Mouse (Mus musculus): ENCODE measurements at regions not wholly inside any gene's neighbourhood (a gene's known extent, or its start where the extent isn't known, plus 50 kb on each side); places are given as distances from the start of the nearest gene placed in this dataset.

GRCm38 (mm10) chr12:14032363-14032762 is 119.5 kb downstream of the Fam84a start:
- H3K4me3 ChIP-seq (ENCODE audit: low read depth, low read length): no peak overlapping the region
- no peaks in the 10 kb centered on the region for H3K36me3 ChIP-seq (ENCODE audit: control insufficient read depth, insufficient read depth)
- ATAC-seq: no peak
- H3K4me1 ChIP-seq (replicated peaks; ENCODE audit: control insufficient read depth, insufficient read depth, low read length): no peaks in the 10 kb centered on the region
- no peaks in the 10 kb centered on the region for H3K27me3 ChIP-seq (replicated peaks; ENCODE audit: control insufficient read depth, insufficient read depth, low read length)
- H3K9me3 ChIP-seq (ENCODE audit: control insufficient read depth): no peaks in the 10 kb centered on the region
- no peak for TF ChIP-seq CTCF (IDR thresholded peaks at IDR 0.05; ENCODE audit: low read depth)
- 87% methylated on average over 1 of the region's 1 CpGs for WGBS
- no peak overlapping the region for H3K4me2 ChIP-seq (replicated peaks; ENCODE audit: low read depth)
- H3K27ac ChIP-seq (ENCODE audit: low read depth, low read length): no peak overlapping the region
- H3K9ac ChIP-seq (ENCODE audit: low read depth, low read length): no peak overlapping the region

GRCm38 (mm10) chr12:14015271-14015670 is 136.6 kb downstream of the Fam84a start:
- no peak for ATAC-seq
- no peaks in the 10 kb centered on the region for H3K9me3 ChIP-seq (ENCODE audit: control insufficient read depth)
- no peak overlapping the region for H3K4me3 ChIP-seq (ENCODE audit: low read depth, low read length)
- H3K27me3 ChIP-seq (replicated peaks; ENCODE audit: control insufficient read depth, insufficient read depth, low read length): no peaks in the 10 kb centered on the region
- H3K4me1 ChIP-seq (replicated peaks; ENCODE audit: control insufficient read depth, insufficient read depth, low read length): no peaks in the 10 kb centered on the region
- no peaks in the 10 kb centered on the region for H3K36me3 ChIP-seq (ENCODE audit: control insufficient read depth, insufficient read depth)
- H3K4me2 ChIP-seq (replicated peaks; ENCODE audit: low read depth): no peak overlapping the region
- no peak for TF ChIP-seq CTCF (IDR thresholded peaks at IDR 0.05; ENCODE audit: low read depth)
- no peak overlapping the region for H3K9ac ChIP-seq (ENCODE audit: low read depth, low read length)
- H3K27ac ChIP-seq (ENCODE audit: low read depth, low read length): no peak overlapping the region

GRCm38 (mm10) chr12:14005991-14006390 is 145.9 kb downstream of the Fam84a start:
- Histone ChIP-seq H3K36me3 (ENCODE audit: control insufficient read depth, insufficient read depth) (no peaks in the 10 kb centered on the region), H3K9me3 (ENCODE audit: control insufficient read depth) (no peaks in the 10 kb centered on the region), H3K4me3 (ENCODE audit: low read depth, low read length) (no peak overlapping the region), H3K4me2 (replicated peaks; ENCODE audit: low read depth) (no peak overlapping the region), H3K4me1 (replicated peaks; ENCODE audit: control insufficient read depth, insufficient read depth, low read length) (no peaks in the 10 kb centered on the region), H3K27ac (ENCODE audit: low read depth, low read length) (no peak overlapping the region), H3K9ac (ENCODE audit: low read depth, low read length) (no peak overlapping the region), H3K27me3 (replicated peaks; ENCODE audit: control insufficient read depth, insufficient read depth, low read length) (no peaks in the 10 kb centered on the region)
- WGBS: 38% methylated on average over 1 of the region's 1 CpGs
- no peak for ATAC-seq
- no peak for TF ChIP-seq CTCF (IDR thresholded peaks at IDR 0.05; ENCODE audit: low read depth)

GRCm38 (mm10) chr12:14001672-14002071 is 150.2 kb downstream of the Fam84a start:
- H3K9ac ChIP-seq (ENCODE audit: low read depth, low read length): no peak overlapping the region
- 10% methylated on average over 1 of the region's 1 CpGs for WGBS
- no peaks in the 10 kb centered on the region for H3K36me3 ChIP-seq (ENCODE audit: control insufficient read depth, insufficient read depth)
- no peaks in the 10 kb centered on the region for H3K9me3 ChIP-seq (ENCODE audit: control insufficient read depth)
- H3K4me2 ChIP-seq (replicated peaks; ENCODE audit: low read depth): no peak overlapping the region
- no peak overlapping the region for H3K4me3 ChIP-seq (ENCODE audit: low read depth, low read length)
- no peaks in the 10 kb centered on the region for H3K4me1 ChIP-seq (replicated peaks; ENCODE audit: control insufficient read depth, insufficient read depth, low read length)
- no peak overlapping the region for H3K27ac ChIP-seq (ENCODE audit: low read depth, low read length)
- no peak for TF ChIP-seq CTCF (IDR thresholded peaks at IDR 0.05; ENCODE audit: low read depth)
- ATAC-seq: no peak
- H3K27me3 ChIP-seq (replicated peaks; ENCODE audit: control insufficient read depth, insufficient read depth, low read length): no peaks in the 10 kb centered on the region

GRCm38 (mm10) chr12:13984396-13984776 is 167.5 kb downstream of the Fam84a start:
- H3K4me2 ChIP-seq (replicated peaks; ENCODE audit: low read depth): no peak overlapping the region
- no peaks in the 10 kb centered on the region for H3K9me3 ChIP-seq (ENCODE audit: control insufficient read depth)
- no peaks in the 10 kb centered on the region for H3K27me3 ChIP-seq (replicated peaks; ENCODE audit: control insufficient read depth, insufficient read depth, low read length)
- H3K4me1 ChIP-seq (replicated peaks; ENCODE audit: control insufficient read depth, insufficient read depth, low read length): no peaks in the 10 kb centered on the region
- 89% methylated on average over 1 of the region's 1 CpGs for WGBS
- no peak for ATAC-seq
- no peak overlapping the region for H3K4me3 ChIP-seq (ENCODE audit: low read depth, low read length)
- H3K27ac ChIP-seq (ENCODE audit: low read depth, low read length): no peak overlapping the region
- no peak overlapping the region for H3K9ac ChIP-seq (ENCODE audit: low read depth, low read length)
- TF ChIP-seq CTCF (IDR thresholded peaks at IDR 0.05; ENCODE audit: low read depth): no peak
- no peaks in the 10 kb centered on the region for H3K36me3 ChIP-seq (ENCODE audit: control insufficient read depth, insufficient read depth)

GRCm38 (mm10) chr12:13983631-13984395 is 168.0 kb downstream of the Fam84a start:
- H3K4me3 ChIP-seq (ENCODE audit: low read depth, low read length): no peak overlapping the region
- 77% methylated on average over 7 of the region's 7 CpGs for WGBS
- no peak for TF ChIP-seq CTCF (IDR thresholded peaks at IDR 0.05; ENCODE audit: low read depth)
- H3K9me3 ChIP-seq (ENCODE audit: control insufficient read depth): no peaks in the 10 kb centered on the region
- H3K4me2 ChIP-seq (replicated peaks; ENCODE audit: low read depth): no peak overlapping the region
- no peaks in the 10 kb centered on the region for H3K4me1 ChIP-seq (replicated peaks; ENCODE audit: control insufficient read depth, insufficient read depth, low read length)
- H3K9ac ChIP-seq (ENCODE audit: low read depth, low read length): no peak overlapping the region
- H3K27me3 ChIP-seq (replicated peaks; ENCODE audit: control insufficient read depth, insufficient read depth, low read length): no peaks in the 10 kb centered on the region
- no peak overlapping the region for H3K27ac ChIP-seq (ENCODE audit: low read depth, low read length)
- ATAC-seq: no peak
- H3K36me3 ChIP-seq (ENCODE audit: control insufficient read depth, insufficient read depth): no peaks in the 10 kb centered on the region

Data from intestine, postnatal 0 days (tissue).